Mouse (Mus musculus) ES-CJ7 (cell line): ENCODE results near the gene Olfr313.
A peak's percentile ranks its signal among the peaks of the same experiment; 100 is the strongest.

ENCODE experiments used
- DNase-seq: peaks from one replicate; pipeline ENCODE4 v3.0.0; 2011; ENCODE audit warnings: low read depth, low spot score

Olfr313 gene

GRCm38 (mm10) chr11:58847636-58848035 is 32.8 kb downstream of the Olfr313 start:
- no peak for DNase-seq

- no peak for DNase-seq
Measured at GRCm38 (mm10) chr11:58849731-58850130, 34.9 kb downstream of the Olfr313 start.

GRCm38 (mm10) chr11:58860744-58861143 is 45.9 kb downstream of the Olfr313 start:
- DNase-seq, result no peak

GRCm38 (mm10) chr11:58867039-58867953 is 52.5 kb downstream of the Olfr313 start, which contains the start of gene 2810021J22Rik:
Gene 2810021J22Rik, plus strand, starts transcription at chr11:58867216.
- peak; percentile 86 for DNase-seq

- DNase-seq, result no peak
Measured at GRCm38 (mm10) chr11:58867954-58868330, 53.1 kb downstream of the Olfr313 start.
